Mouse (Mus musculus) spleen, adult 10 weeks (tissue): Measurements from ENCODE around the gene Ankrd39. TPM values are rescaled to one million over a fixed set of nuclear protein-coding genes. Genes with fewer than 3 reads are reported as not detected.

ENCODE experiments used
- polyA plus RNA-seq: library from polyadenylated mRNA; stranded (reverse); fragments of 350-450 nt; fragmentation: Illumina TruSeq; extraction: RNeasy Lipid Tissue Mini Kit (QIAGEN cat#74804); gene quantifications from one replicate; pipeline ENCODE4 v1.2.3, GENCODE M21; 2015; ENCODE audit warnings: low replicate concordance; ENCODE audit not compliant: insufficient read depth

The Ankrd39 gene
- 9.2 TPM for polyA plus RNA-seq

DNA sequence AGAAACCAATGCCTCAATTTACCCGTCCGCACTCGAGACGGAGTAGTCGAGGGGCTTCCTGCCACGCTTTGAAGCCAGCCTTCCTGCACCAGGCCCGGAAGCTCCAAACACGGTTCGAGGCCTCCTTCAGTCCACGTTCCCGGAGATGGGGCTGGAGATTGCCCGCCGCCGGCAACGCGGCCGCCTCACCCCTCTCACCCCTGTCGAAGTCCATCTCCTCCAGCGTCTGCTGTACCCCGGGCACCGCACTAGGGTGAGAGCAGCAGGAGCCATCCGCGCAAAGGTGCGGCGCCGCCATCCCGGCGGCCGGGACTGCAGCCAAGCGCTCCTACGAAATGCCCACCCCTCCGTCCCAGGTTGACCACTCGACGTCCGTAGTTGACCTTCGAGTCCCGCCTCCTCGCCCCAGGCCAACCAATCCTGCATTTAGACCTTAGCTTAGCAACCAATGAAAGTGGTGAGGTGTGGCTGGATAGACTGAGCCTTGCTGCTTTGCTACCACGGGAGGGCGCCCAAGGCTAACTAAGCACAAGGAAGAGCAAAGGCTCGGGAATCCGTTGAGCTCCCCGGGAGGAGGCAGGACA, at the start of gene Ankrd39:
TSS of gene Ankrd39 (minus strand) at position 558 of the 584 bp plus-strand sequence.

DNA sequence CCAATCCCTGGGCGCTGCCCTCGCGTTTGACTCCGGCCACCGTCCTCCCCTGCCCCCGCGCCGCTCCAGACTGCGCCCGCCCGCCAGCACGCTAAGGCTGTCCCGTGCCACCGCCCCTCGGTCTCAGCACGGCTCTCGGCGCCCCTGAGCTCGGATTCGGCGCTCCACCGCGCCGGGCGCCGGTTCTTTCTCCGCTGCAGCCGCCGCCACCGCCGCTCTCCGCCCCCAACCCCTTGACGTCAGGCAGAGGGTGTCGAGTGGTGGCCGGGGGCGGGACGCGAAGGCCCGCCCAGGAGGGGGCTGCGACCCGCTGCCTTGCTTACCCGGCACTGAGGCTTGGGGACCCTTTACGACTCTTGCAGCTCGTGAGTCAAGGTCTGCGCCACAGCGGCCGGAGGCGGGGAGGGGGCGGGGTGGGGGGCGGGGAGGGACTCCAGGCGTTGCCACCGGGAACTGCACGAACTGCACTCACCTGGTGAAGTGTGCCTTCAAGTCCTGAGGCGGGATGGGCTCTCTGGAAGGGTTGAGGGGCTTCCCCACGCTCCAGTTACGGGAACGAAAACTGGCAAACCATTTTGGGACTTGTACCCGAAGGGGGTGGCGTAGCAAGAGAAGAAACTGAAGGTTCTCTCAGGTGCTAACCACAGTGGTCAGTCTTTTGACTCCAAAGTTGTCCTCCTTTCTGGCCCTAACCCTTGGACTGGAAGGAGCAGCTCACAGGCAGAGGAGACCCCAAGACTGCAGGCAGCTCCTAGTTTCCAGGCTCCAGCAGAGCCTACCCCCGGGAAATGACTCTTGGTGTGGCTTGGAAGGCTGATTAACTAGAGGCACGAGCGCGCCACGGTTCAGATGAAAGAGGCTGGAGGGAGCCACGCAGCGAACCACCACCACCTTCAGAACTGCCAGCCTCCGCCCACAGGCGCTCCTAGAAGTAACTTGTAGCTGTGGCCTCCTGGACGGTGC, 11.1 kb upstream of the Ankrd39 start, which contains the start of gene Sema4c:
TSS of gene Sema4c (minus strand) at position 319 of the 963 bp plus-strand sequence.

DNA sequence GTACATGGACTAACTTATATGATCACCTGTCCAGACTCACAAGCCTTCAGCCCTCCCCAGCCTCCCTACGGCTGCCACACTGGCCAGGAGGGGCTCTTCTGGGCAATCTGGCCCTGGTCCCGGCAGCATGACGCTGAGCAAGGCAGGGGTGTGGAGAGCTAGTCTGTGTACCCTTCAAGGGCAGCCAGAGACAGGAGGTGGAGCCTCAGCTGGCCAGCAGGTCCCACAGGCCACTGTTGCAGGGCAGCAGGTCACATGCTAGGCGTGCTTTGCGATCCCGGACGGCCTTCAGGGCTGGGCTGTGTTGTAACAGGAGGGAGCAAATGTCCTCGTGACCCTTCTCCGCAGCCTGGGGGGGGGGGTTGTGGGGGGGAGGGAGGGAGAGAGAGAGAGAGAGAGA, 8.1 kb downstream of the Ankrd39 start, which contains the start of gene Gm42417:
TSS of gene Gm42417 (minus strand) at position 244 of the 400 bp plus-strand sequence.

DNA sequence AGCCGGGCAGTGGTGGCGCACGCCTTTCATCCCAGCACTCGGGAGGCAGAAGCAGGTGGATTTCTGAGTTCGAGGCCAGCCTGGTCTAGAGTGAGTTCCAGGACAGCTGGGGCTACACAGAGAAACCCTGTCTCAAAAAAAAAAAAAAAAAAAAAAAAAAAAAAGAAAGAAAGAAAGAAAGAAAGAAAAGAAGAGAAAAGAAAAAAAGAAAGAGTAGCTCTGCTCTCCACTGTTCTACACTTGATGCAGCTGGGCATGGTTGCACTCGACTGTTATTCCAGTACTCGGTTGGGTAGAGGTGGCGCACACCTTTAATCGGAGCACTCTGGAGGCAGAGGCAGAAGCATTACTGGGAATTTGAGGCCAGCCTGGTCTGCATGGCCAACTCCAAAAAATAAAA, 10.5 kb downstream of the Ankrd39 start, which contains the start of gene Ankrd23:
TSS of gene Ankrd23 (minus strand) at position 101 of the 400 bp plus-strand sequence.

DNA sequence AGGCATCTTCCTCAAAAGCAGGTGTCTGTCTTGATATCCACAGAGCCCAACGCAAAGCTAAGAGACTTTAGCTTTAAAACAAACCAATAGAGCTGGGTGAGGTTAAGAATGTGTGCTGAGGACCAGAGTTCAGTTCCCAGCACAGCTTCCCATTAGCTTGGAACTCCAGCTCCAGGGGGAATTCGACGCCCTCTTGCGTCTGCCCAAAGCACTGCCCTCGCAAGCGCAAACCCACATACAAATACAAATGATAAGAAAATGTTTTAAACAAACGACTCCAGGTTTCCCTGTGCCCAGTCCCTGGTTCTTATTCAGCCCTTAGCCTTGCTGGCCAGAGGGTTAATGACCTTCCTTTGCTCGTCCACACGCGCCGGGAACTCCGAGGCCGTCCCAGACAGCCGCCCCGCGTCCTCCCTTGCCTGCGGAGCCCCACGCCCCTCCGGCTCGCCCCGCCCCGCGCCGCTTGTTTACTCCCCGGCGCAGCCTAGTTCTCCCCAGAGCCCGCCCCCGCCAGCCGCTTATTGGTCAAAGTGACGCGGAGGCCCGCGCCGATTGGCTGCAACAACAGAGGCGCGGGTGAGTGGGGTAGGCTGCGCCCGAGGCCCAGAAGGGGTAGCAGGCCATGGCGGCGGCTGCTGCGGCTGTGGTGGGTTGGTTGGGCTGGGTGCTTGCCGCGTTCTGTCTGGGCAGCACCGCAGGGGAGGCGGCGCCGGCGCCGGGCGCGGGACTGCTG, 35.8 kb downstream of the Ankrd39 start, which contains the start of gene Cnnm3:
TSS of gene Cnnm3 (plus strand) at position 579 of the 733 bp plus-strand sequence.

Other genes starting within 250 kb of the Ankrd39 start
- 18.2 TPM for gene Arid5a, start 239.7 kb downstream of the Ankrd39 start, polyA plus RNA-seq
- 39.1 TPM for gene Kansl3, start 178.3 kb downstream of the Ankrd39 start, polyA plus RNA-seq
- not detected for gene Fer1l5, start 175.2 kb downstream of the Ankrd39 start, polyA plus RNA-seq
- gene Lman2l, start 102.2 kb downstream of the Ankrd39 start, polyA plus RNA-seq, result 30.2 TPM
- gene Cnnm4, start 75.8 kb downstream of the Ankrd39 start, polyA plus RNA-seq, result 5.4 TPM
- gene Cnnm3, start 35.6 kb downstream of the Ankrd39 start, polyA plus RNA-seq, result 9.5 TPM
- gene Ankrd23, start 10.6 kb downstream of the Ankrd39 start, polyA plus RNA-seq, result 18.8 TPM
- gene Gm42417, start 8.0 kb downstream of the Ankrd39 start, polyA plus RNA-seq, result 0.57 TPM
- 7.5 TPM for gene Sema4c, start 10.9 kb upstream of the Ankrd39 start, polyA plus RNA-seq
- gene Fam178b, start 135.7 kb upstream of the Ankrd39 start, polyA plus RNA-seq, result 0.30 TPM
- gene Cox5b, start 144.0 kb upstream of the Ankrd39 start, polyA plus RNA-seq, result 227 TPM
- gene 4933424G06Rik, start 162.7 kb upstream of the Ankrd39 start, polyA plus RNA-seq, result not detected
- gene Actr1b, start 167.0 kb upstream of the Ankrd39 start, polyA plus RNA-seq, result 49.8 TPM
- 12.7 TPM for gene Zap70, start 214.4 kb upstream of the Ankrd39 start, polyA plus RNA-seq